Mouse (Mus musculus): Measurements from ENCODE around the gene Nlrc5.

The Nlrc5 gene

GRCm38 (mm10) chr8:94471281-94471680 is 37.1 kb downstream of the Nlrc5 start:
- no peak for DNase-seq (ENCODE audit: low spot score)

GRCm38 (mm10) chr8:94472741-94473140 is 38.6 kb downstream of the Nlrc5 start:
- no peak for DNase-seq (ENCODE audit: low spot score)

GRCm38 (mm10) chr8:94473431-94473830 is 39.3 kb downstream of the Nlrc5 start:
- DNase-seq (ENCODE audit: low spot score): no peak

GRCm38 (mm10) chr8:94475786-94476185 is 41.6 kb downstream of the Nlrc5 start:
- DNase-seq (ENCODE audit: low spot score): no peak

- DNase-seq (ENCODE audit: low spot score): no peak
These were observed 42.7 kb downstream of the Nlrc5 start for GRCm38 (mm10) chr8:94476846-94477245.

DNA sequence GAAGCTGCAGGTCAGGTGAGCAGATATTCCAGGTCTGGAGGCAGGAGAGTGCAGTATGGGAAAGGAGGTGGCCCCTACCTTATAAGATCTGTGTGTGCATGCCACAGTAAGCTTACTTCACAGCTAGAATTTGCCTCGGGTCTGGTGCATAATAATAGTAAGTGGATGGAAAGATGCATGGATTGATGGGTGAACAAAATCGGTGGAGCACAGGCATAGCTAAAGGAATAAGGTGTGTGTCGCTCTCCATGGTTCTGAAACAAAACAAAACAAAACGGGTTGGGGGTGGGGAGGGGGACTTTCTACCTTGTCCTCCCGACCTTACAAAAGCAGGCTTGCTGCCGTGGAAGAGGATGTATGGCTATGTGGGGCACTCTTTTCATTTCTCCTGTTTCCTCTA is 47.9 kb downstream of the Nlrc5 start:
- no peak for DNase-seq (ENCODE audit: low spot score)

GRCm38 (mm10) chr8:94485288-94485687 is 51.1 kb downstream of the Nlrc5 start:
- DNase-seq (ENCODE audit: low spot score): peak; percentile 46

DNA sequence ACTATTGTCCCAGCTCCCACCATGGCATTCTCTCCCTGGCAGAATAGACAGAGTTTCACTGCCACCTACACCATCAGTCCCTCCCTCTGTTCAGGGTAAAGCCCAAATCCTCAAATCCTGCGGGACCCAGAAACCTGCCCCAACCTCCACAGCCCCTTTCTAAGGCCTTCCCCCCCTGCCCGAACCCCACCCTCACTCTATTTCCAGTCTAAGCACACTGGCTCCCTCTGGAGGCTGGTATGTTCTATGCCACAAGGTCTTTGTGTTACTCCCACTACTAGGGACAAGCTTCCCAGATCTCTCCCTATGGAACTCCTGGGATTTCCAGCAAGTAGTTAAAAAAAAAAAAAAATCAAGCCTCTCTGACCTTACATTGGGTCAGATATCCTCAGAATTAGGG is 51.7 kb downstream of the Nlrc5 start:
- DNase-seq (ENCODE audit: low spot score): no peak

DNA sequence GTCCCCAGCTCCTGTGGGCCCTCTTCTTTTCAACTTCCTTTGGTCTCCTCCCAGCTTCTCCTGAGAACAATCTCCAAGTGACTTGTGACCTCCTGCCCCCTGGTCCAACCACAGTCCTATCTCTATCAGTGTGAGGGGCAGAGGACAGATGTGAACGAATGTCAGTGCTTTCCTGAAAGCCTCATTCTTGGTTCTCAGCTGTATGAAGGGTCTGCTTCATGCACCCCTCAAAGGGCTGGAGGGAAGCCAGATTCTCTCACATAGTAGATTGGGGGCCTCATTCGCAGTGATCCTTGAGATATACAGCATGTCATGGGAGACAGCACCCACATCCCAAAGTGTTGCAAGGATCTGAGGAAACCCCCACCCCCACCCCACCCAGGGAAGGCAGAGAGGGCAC is 53.9 kb downstream of the Nlrc5 start:
- DNase-seq (ENCODE audit: low spot score): no peak

DNA sequence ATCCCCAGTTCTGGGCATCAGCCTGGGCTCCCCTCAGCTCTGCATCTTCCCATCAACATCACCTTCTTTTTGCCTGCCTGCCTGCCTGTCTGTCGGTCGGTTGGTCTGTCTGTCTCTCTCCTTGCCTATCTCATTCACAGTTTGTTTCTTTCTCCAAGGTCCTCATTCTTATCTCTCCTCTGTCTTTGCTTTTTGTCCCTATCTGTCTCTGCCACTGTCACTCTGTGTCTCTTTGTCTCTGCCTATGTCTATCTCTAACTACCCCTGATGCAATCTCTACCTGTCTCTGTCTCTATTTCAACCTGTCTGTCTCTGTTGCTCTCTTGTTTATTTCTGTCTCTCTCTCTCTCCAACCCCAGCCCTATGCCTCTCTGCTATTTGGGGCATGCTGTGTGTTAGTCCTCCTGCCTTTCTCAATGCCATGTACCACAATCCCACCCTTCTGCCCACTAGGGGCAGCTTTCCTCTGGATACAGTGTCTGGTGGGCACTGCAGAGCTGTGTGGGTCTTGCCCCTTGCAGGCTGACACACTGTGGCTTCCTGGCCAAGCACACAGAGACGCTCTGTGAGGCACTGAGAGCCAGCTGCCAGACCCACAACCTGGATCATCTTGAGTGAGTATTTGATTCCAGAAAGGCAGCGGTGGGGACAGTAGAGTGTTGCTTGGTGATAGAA is 55.8 kb downstream of the Nlrc5 start:
- DNase-seq (ENCODE audit: low spot score): no peak

DNA sequence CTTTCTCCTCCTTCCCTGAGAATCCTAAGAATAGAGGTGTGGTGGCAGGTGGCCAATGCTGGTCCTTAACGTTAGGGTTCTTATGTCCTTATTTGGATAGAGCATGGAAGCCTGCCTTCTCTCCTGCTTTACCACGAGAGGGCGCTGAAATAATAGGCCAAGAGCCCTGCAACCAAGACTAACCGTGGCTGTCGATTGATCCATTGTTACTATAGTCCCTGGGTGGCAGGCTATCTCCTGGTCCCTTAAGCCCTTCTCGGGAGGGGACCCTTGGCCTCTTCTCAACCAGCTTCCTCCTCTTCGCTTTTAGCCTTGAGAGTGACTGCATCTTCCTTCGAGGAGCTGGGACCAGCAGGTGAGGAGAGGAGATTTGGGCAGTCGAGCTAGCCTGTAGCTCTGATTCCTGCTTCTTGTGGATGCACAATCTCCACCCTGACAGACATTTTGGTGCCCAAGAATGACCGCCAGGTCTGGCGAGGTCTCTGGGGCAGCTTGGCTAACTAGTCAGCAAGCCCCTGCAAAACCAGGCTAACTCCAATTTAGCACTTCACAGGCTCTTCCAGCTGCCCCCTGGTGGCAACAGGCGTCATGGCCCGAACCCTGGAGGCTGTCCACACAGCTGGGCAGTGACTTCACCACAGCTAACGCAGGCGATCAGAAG is 58.0 kb downstream of the Nlrc5 start:
- DNase-seq (ENCODE audit: low spot score): no peak

GRCm38 (mm10) chr8:94493240-94493639 is 59.1 kb downstream of the Nlrc5 start:
- DNase-seq (ENCODE audit: low spot score): no peak

DNA sequence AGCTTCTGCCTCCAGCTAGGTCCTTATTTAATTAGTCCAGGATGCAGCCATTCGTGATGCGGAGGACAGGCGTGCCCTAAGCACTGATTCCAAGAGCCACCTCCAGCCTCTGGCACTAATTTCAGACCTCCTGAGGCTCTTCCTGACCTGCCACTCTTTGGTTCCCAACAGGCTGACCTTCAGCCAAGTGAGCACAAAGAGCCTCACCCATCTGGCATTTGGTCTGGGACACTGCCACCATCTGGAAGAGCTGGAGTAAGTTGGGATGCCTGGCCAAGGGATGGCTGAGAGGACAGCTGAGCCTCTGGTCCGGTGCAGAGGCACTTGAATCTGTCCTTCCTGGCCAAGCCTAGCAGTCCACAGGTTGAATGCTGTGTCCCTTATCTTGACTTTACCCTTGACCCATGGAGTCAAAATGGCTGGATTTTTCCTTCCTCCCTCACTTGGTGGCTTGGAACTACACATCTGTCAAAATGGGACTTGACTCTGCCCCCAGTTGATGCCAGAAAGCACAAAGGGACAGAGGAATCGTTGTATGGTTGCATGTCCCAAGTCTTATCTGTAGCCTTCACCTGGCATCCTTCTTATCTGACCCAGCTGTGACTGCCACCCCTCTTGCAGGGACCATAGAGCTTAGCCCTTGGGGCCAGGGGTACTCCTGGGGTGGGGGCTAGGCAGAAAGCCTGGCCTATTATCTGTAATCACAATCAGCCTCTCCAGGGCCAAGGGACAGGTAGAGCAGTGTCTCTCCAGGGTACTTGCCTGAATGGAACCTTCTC is 81.5 kb downstream of the Nlrc5 start:
- no peak for DNase-seq (ENCODE audit: low spot score)

GRCm38 (mm10) chr8:94516209-94516593 is 82.0 kb downstream of the Nlrc5 start:
- no peak for DNase-seq (ENCODE audit: low spot score)

GRCm38 (mm10) chr8:94516766-94517165 is 82.6 kb downstream of the Nlrc5 start:
- DNase-seq (ENCODE audit: low spot score): no peak

- DNase-seq (ENCODE audit: low spot score): no peak
These were observed 84.2 kb downstream of the Nlrc5 start for GRCm38 (mm10) chr8:94518331-94518730.

DNA sequence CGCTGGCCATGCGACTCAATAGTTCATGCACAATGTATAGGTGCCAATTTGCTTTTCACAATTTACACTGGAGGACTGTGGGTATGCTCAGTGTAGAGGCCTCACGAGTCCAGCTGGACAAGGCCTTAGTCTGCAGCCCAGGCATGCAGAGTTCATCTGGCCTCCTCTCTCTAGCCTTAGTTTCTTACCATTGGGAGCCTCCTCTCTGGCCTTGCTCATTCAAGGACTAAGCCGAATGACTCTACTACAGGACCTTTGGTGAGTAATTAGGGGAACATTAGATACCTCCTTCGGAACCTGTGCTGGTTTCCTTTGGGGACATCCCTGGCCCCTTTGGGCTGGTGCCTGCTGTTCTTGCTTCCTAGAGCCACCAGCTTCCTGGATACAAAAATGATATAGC is 84.9 kb downstream of the Nlrc5 start:
- DNase-seq (ENCODE audit: low spot score): no peak

- DNase-seq (ENCODE audit: low spot score): no peak
These were observed 87.3 kb downstream of the Nlrc5 start for GRCm38 (mm10) chr8:94521481-94521880.

- DNase-seq (ENCODE audit: low spot score): no peak
These were observed 88.3 kb downstream of the Nlrc5 start for GRCm38 (mm10) chr8:94522482-94522881.

- no peak for DNase-seq (ENCODE audit: low spot score)
These were observed 90.4 kb downstream of the Nlrc5 start for GRCm38 (mm10) chr8:94524554-94524953.

- no peak for DNase-seq (ENCODE audit: low spot score)
These were observed 93.0 kb downstream of the Nlrc5 start for GRCm38 (mm10) chr8:94527178-94527577.

GRCm38 (mm10) chr8:94528245-94528644 is 94.1 kb downstream of the Nlrc5 start:
- DNase-seq (ENCODE audit: low spot score): no peak

DNA sequence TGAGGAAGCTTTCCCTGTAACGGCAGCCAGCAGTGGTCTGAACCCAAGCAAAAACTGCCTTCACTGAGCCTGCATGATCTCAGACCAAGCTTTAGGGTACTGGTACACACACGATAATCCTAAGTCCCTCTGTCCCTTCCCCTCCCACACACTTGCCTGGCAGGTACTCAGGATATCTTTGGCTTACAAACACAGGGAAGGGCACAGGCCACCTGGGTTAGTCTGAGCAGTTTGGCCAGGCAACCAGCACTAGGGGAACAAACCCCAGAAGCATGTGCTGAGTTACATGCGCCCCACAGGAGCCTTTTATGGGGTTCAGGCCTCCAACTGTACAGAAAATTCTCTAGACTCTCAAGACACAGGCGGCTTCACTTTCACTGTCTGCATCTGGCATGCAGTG is 95.7 kb downstream of the Nlrc5 start:
- no peak for DNase-seq (ENCODE audit: low spot score)
